Mouse (Mus musculus) lung, embryonic 15.5 days (tissue): ENCODE measurements around the gene Pate3. TPM values are rescaled to one million over a fixed set of nuclear protein-coding genes. Genes with fewer than 3 reads are reported as not detected.
"Not testable (repeated sequence)": the region's sequence is repeated elsewhere in the genome, so short reads cannot be mapped to it uniquely, and the experiment has no call there.

Experiments used
- ATAC-seq: fragments of 200-750 bp; cut with Nextera tagmentation; 2 replicates; pipeline ENCODE4 v1.8.0; 2017; ENCODE audit warnings: moderate number of reproducible peaks, borderline replicate concordance; ENCODE audit not compliant: low FRiP score, low TSS enrichment; ENCODE audit errors: extremely low read depth
- H3K27ac ChIP-seq: fragments of 300-500 bp; sonication (generic); 2 replicates; pipeline ENCODE4 v1.5.1; 2015; ENCODE audit warnings: moderate library complexity, mild to moderate bottlenecking, inconsistent platforms
- H3K27me3 ChIP-seq: fragments of 300-500 bp; sonication (generic); 2 replicates; pipeline ENCODE4 v1.6.1; 2015; ENCODE audit warnings: inconsistent platforms
- H3K36me3 ChIP-seq: fragments of 300-500 bp; sonication (generic); 2 replicates; pipeline ENCODE4 v1.6.1; 2015; ENCODE audit warnings: inconsistent platforms
- H3K4me1 ChIP-seq: fragments of 300-500 bp; sonication (generic); 2 replicates; pipeline ENCODE4 v1.6.1; 2015; ENCODE audit warnings: inconsistent platforms
- H3K4me2 ChIP-seq: fragments of 300-500 bp; sonication (generic); 2 replicates; pipeline ENCODE4 v1.6.1; 2015; ENCODE audit warnings: inconsistent platforms, mild to moderate bottlenecking, moderate library complexity
- H3K4me3 ChIP-seq: fragments of 300-500 bp; sonication (generic); 2 replicates; pipeline ENCODE4 v1.5.1; 2015; ENCODE audit warnings: mild to moderate bottlenecking, inconsistent platforms
- H3K9ac ChIP-seq: fragments of 300-500 bp; sonication (generic); 2 replicates; pipeline ENCODE4 v1.6.1; 2015; ENCODE audit warnings: inconsistent platforms
- H3K9me3 ChIP-seq: fragments of 300-500 bp; sonication (generic); 2 replicates; pipeline ENCODE4 v1.6.1; 2016; ENCODE audit warnings: inconsistent platforms
- WGBS: fragments of 180-500 bp; shearing (Covaris S2); methylation state at CpG from one replicate; pipeline ENCODE4 v1.1.7; 2015; 5-methylcytosine and 5-hydroxymethylcytosine counted together
- polyA plus RNA-seq: library from polyadenylated mRNA; unstranded; fragments of >200 nt; fragmentation: Nextera tagmentation; extraction: Ambion mirVana; gene quantifications from 2 replicates; pipeline ENCODE4 v1.2.1, GENCODE M21; 2015

Gene Pate3
- not detected in 2 replicates for polyA plus RNA-seq

- Histone ChIP-seq H3K9ac (no peak within 1 kb of the TSS), H3K36me3 (no peaks in the 10 kb centered on the region), H3K4me1 (no peaks in the 10 kb centered on the region), H3K4me2 (no peak within 1 kb of the TSS), H3K27me3 (no peaks in the 10 kb centered on the region), H3K27ac (no peak within 1 kb of the TSS), H3K4me3 (no peak within 1 kb of the TSS), H3K9me3 (no peaks in the 10 kb centered on the region)
- ATAC-seq = no peak
- WGBS = 80% methylated on average over 1 of the region's 1 CpGs
These were observed at the start of gene Pate3 for GRCm38 (mm10) chr9:35648102-35648501. TSS of gene Pate3 (minus strand) at chr9:35648202.

GRCm38 (mm10) chr9:35691924-35692323 is 43.9 kb upstream of the Pate3 start:
- Histone ChIP-seq H3K27me3 (no peaks in the 10 kb centered on the region), H3K4me1 (no peaks in the 10 kb centered on the region), H3K36me3 (no peaks in the 10 kb centered on the region), H3K4me2 (no peak overlapping the region), H3K4me3 (no peak overlapping the region), H3K9ac (no peak overlapping the region), H3K9me3 (no peaks in the 10 kb centered on the region), H3K27ac (no peak overlapping the region)
- no peak for ATAC-seq

- no peaks in the 10 kb centered on the region for H3K36me3 ChIP-seq
- no peak for ATAC-seq
- no peak within 1 kb of the TSS for H3K9ac ChIP-seq
- no peaks in the 10 kb centered on the region for H3K4me1 ChIP-seq
- H3K27ac ChIP-seq = no peak within 1 kb of the TSS
- no peak within 1 kb of the TSS for H3K4me2 ChIP-seq
- no peak within 1 kb of the TSS for H3K4me3 ChIP-seq
- H3K9me3 ChIP-seq = no peaks in the 10 kb centered on the region
- 30% methylated on average over 1 of the region's 1 CpGs for WGBS
- H3K27me3 ChIP-seq = no peaks in the 10 kb centered on the region
These were observed 39.0 kb upstream of the Pate3 start, which contains the start of gene Pate1 for GRCm38 (mm10) chr9:35687013-35687412. TSS of gene Pate1 (minus strand) at chr9:35687390.

- Histone ChIP-seq H3K27ac (no peak overlapping the region), H3K4me3 (no peak overlapping the region), H3K4me1 (no peaks in the 10 kb centered on the region), H3K36me3 (no peaks in the 10 kb centered on the region), H3K9ac (no peak overlapping the region), H3K4me2 (no peak overlapping the region), H3K27me3 (no peaks in the 10 kb centered on the region), H3K9me3 (no peaks in the 10 kb centered on the region)
- ATAC-seq = no peak
- 77% methylated on average over 2 of the region's 2 CpGs for WGBS
These were observed 25.6 kb upstream of the Pate3 start for GRCm38 (mm10) chr9:35673557-35673956.

- Histone ChIP-seq H3K4me2 (no peak overlapping the region), H3K4me1 (no peaks in the 10 kb centered on the region), H3K27ac (no peak overlapping the region), H3K9me3 (no peaks in the 10 kb centered on the region), H3K36me3 (no peaks in the 10 kb centered on the region), H3K9ac (no peak overlapping the region), H3K4me3 (no peak overlapping the region), H3K27me3 (no peaks in the 10 kb centered on the region)
- ATAC-seq = no peak
- 88% methylated on average over 1 of the region's 1 CpGs for WGBS
These were observed 15.0 kb downstream of the Pate3 start for GRCm38 (mm10) chr9:35632981-35633380.

GRCm38 (mm10) chr9:35616784-35617183 is 31.2 kb downstream of the Pate3 start:
- not testable (repeated sequence) for H3K4me3 ChIP-seq, H3K4me1 ChIP-seq, H3K36me3 ChIP-seq, H3K4me2 ChIP-seq, H3K9ac ChIP-seq, H3K27me3 ChIP-seq, ATAC-seq, H3K27ac ChIP-seq, H3K9me3 ChIP-seq
- WGBS = 57% methylated on average over 2 of the region's 2 CpGs

GRCm38 (mm10) chr9:35614005-35614404 is 34.0 kb downstream of the Pate3 start:
- no peaks in the 10 kb centered on the region for H3K36me3 ChIP-seq
- no peak overlapping the region for H3K27ac ChIP-seq
- no peak for ATAC-seq
- H3K9me3 ChIP-seq = no peaks in the 10 kb centered on the region
- H3K4me1 ChIP-seq = no peaks in the 10 kb centered on the region
- no peaks in the 10 kb centered on the region for H3K27me3 ChIP-seq
- H3K9ac ChIP-seq = no peak overlapping the region
- H3K4me2 ChIP-seq = no peak overlapping the region
- 16% methylated on average over 2 of the region's 2 CpGs for whole genome bisulfite sequencing
- no peak overlapping the region for H3K4me3 ChIP-seq

- WGBS = 79% methylated on average over 1 of the region's 1 CpGs
- no peak within 1 kb of the TSS for H3K4me2 ChIP-seq
These were observed 36.2 kb downstream of the Pate3 start, which contains the start of gene Pate4 for GRCm38 (mm10) chr9:35611841-35612240. TSS of gene Pate4 (minus strand) at chr9:35611941.

GRCm38 (mm10) chr9:35607647-35608405 is 40.2 kb downstream of the Pate3 start:
- Histone ChIP-seq H3K4me2 (no peak overlapping the region), H3K9me3 (no peaks in the 10 kb centered on the region), H3K27me3 (no peaks in the 10 kb centered on the region), H3K4me3 (no peak overlapping the region), H3K9ac (no peak overlapping the region), H3K4me1 (no peaks in the 10 kb centered on the region), H3K36me3 (no peaks in the 10 kb centered on the region), H3K27ac (no peak overlapping the region)
- ATAC-seq = no peak
- WGBS = 56% methylated on average over 8 of the region's 8 CpGs

More at GRCm38 (mm10) chr9:35611841-35612240, 36.2 kb downstream of the Pate3 start, which contains the start of gene Pate4:
- Histone ChIP-seq H3K4me1 (no peaks in the 10 kb centered on the region), H3K36me3 (no peaks in the 10 kb centered on the region), H3K27me3 (no peaks in the 10 kb centered on the region), H3K4me3 (no peak within 1 kb of the TSS), H3K9ac (no peak within 1 kb of the TSS), H3K27ac (no peak within 1 kb of the TSS), H3K9me3 (no peaks in the 10 kb centered on the region)
- no peak for ATAC-seq

Other genes starting within 250 kb of the Pate3 start
- gene Cdon, start 227.1 kb downstream of the Pate3 start, polyA plus RNA-seq = 3.9 and 4.7 TPM in 2 replicates
- not detected in 2 replicates for gene Gm1113, start 129.9 kb downstream of the Pate3 start, polyA plus RNA-seq
- gene Ddx25, start 89.7 kb downstream of the Pate3 start, polyA plus RNA-seq = 1.2 and 1.3 TPM in 2 replicates
- 15.1 and 15.9 TPM in 2 replicates for gene Pus3, start 89.6 kb downstream of the Pate3 start, polyA plus RNA-seq
- 0.72 TPM in 2 replicates for gene Pate2, start 77.9 kb downstream of the Pate3 start, polyA plus RNA-seq
- gene Hyls1, start 77.8 kb downstream of the Pate3 start, polyA plus RNA-seq = 19.0 and 19.5 TPM in 2 replicates
- not detected in 2 replicates for gene Pate4, start 36.3 kb downstream of the Pate3 start, polyA plus RNA-seq
- not detected in 2 replicates for gene Pate1, start 39.2 kb upstream of the Pate3 start, polyA plus RNA-seq
- not detected in 2 replicates for gene Gm17677, start 92.8 kb upstream of the Pate3 start, polyA plus RNA-seq
- not detected in 2 replicates for gene Gm17727, start 129.9 kb upstream of the Pate3 start, polyA plus RNA-seq
- gene Gm27235, start 141.9 kb upstream of the Pate3 start, polyA plus RNA-seq = not detected in 2 replicates
- gene D730048I06Rik, start 141.9 kb upstream of the Pate3 start, polyA plus RNA-seq = not detected in 2 replicates
- gene 9230110F15Rik, start 195.9 kb upstream of the Pate3 start, polyA plus RNA-seq = not detected in 2 replicates